Mouse (Mus musculus) E14TG2a.4 (cell line): ENCODE data around the gene Naf1.

Experiments used
- H3K27me3 ChIP-seq: 2 replicates; pipeline ENCODE4 v1.6.1; 2014; ENCODE audit warnings: low read length, control low read depth; ENCODE audit not compliant: insufficient read depth
- H3K36me3 ChIP-seq: 2 replicates; pipeline ENCODE4 v1.6.1; 2014; ENCODE audit warnings: low read length, control low read depth; ENCODE audit not compliant: insufficient read depth
- H3K4me1 ChIP-seq: replicated peaks from 2 replicates; pipeline ENCODE4 v1.6.1; 2014; ENCODE audit warnings: low read depth, low read length, control low read depth
- H3K4me3 ChIP-seq: replicated peaks from 2 replicates; pipeline ENCODE4 v1.5.1; 2014; ENCODE audit warnings: mild to moderate bottlenecking, low read length
- H3K9me3 ChIP-seq: 2 replicates; pipeline ENCODE4 v1.6.1; 2014; ENCODE audit warnings: low read length, control low read depth
- CTCF ChIP-seq: conservative IDR thresholded peaks from 2 replicates; pipeline ENCODE4 v1.5.1; 2014; ENCODE audit warnings: low read length
- NANOG ChIP-seq: IDR thresholded peaks from 2 replicates; pipeline ENCODE4 v1.6.1; 2014; ENCODE audit warnings: borderline replicate concordance, low read length, mixed read lengths
- POU5F1 ChIP-seq: IDR thresholded peaks from 2 replicates; pipeline ENCODE4 v1.6.1; 2014; ENCODE audit warnings: low read length, borderline replicate concordance

The Naf1 gene

DNA sequence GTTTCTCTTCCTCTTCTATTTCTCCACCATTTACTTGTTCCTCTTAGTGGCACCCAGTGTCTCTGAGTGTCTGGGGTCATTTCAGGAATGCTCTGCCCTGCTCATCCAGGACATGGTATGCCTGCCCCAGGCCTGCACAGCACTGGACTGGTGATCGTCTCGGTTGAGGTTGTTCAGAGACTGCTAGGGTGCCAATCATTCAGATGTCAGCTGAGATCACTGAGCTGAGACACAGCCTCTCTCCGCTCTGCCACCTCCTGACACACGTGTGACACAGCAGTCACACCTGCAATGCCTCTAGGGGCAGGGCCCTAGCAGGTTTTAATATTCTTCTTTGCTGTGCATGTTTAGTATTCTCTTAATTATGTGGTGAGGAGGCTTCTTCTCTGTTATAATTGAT, 58.5 kb downstream of the Naf1 start:
- Histone ChIP-seq H3K36me3 (no peaks in the 10 kb centered on the region), H3K4me3 (no peak overlapping the region), H3K9me3 (0 out of 2 replicates have a peak, but pooled peaks cover 4% of the 10 kb centered on the region), H3K27me3 (peaks cover 19% of the 10 kb centered on the region), H3K4me1 (0 out of 2 replicates have a peak, but pooled peaks cover 3% of the 10 kb centered on the region)
- no peak for TF ChIP-seq NANOG
- no peak for TF ChIP-seq POU5F1
- no peak for TF ChIP-seq CTCF

DNA sequence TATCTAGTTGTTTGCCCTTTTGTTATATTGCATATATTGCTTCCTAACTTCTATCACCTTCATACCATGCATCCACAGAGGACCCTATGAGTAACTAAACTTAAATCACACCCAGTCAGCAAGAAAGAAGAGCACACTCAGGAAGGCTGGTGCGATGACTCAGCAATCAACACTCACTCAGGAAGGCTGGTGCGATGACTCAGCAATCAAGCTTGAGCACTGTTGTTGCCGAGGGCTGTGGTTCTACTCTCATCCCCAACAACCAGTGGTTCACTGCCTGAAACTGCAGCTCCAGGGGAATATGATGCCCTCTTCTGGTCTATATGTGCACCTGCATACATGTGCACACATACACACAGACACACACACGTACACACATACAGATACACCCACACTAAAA, 73.7 kb downstream of the Naf1 start:
- Histone ChIP-seq H3K36me3 (no peaks in the 10 kb centered on the region), H3K27me3 (0 out of 2 replicates have a peak, but pooled peaks cover 4% of the 10 kb centered on the region), H3K4me1 (no peaks in the 10 kb centered on the region), H3K4me3 (no peak overlapping the region), H3K9me3 (peaks cover 4% of the 10 kb centered on the region; the same call in 1 of the 2 replicates)
- no peak for TF ChIP-seq NANOG
- no peak for TF ChIP-seq POU5F1
- no peak; the same call in 1 of the 2 replicates for TF ChIP-seq CTCF

GRCm38 (mm10) chr8:66936236-66936635, 76.2 kb downstream of the Naf1 start:
- no peak for TF ChIP-seq NANOG
- TF ChIP-seq POU5F1, result no peak
- TF ChIP-seq CTCF, result no peak
- Histone ChIP-seq H3K27me3 (0 out of 2 replicates have a peak, but pooled peaks cover 4% of the 10 kb centered on the region), H3K9me3 (peaks cover 4% of the 10 kb centered on the region; the same call in 1 of the 2 replicates), H3K4me1 (no peaks in the 10 kb centered on the region), H3K4me3 (no peak overlapping the region), H3K36me3 (no peaks in the 10 kb centered on the region)
